Mouse (Mus musculus) embryonic facial prominence, embryonic 11.5 days (tissue): ENCODE measurements around the gene Pgd. TPM values are rescaled to one million over a fixed set of nuclear protein-coding genes. Genes with fewer than 3 reads are reported as not detected.

Experiments used
- ATAC-seq: fragments of 200-750 bp; cut with Nextera tagmentation; replicated peaks from 2 replicates; pipeline ENCODE4 v1.8.0; 2017; ENCODE audit warnings: low read depth; ENCODE audit not compliant: insufficient number of reproducible peaks, low FRiP score, low TSS enrichment
- DNase-seq: peaks from one replicate; pipeline ENCODE4 v3.0.0-alpha.2; 2015; ENCODE audit warnings: low spot score
- H3K27ac ChIP-seq: fragments of 300-500 bp; sonication (generic); replicated peaks from 2 replicates; pipeline ENCODE4 v1.5.1; 2014; ENCODE audit warnings: mild to moderate bottlenecking, low read depth, low read length, control low read depth
- H3K27me3 ChIP-seq: fragments of 300-500 bp; sonication (generic); 2 replicates; pipeline ENCODE4 v1.6.1; 2014; ENCODE audit warnings: mild to moderate bottlenecking, low read length, moderate library complexity, mixed read lengths; ENCODE audit not compliant: control insufficient read depth, insufficient read depth
- H3K36me3 ChIP-seq: fragments of 300-500 bp; sonication (generic); replicated peaks from 2 replicates; pipeline ENCODE4 v1.6.1; 2014; ENCODE audit warnings: low read depth, mild to moderate bottlenecking, low read length, moderate library complexity, mixed read lengths; ENCODE audit not compliant: control insufficient read depth, insufficient read depth
- H3K4me1 ChIP-seq: fragments of 300-500 bp; sonication (generic); 2 replicates; pipeline ENCODE4 v1.6.1; 2014; ENCODE audit warnings: low read length, mixed read lengths; ENCODE audit not compliant: control insufficient read depth, insufficient read depth
- H3K4me2 ChIP-seq: fragments of 300-500 bp; sonication (generic); 2 replicates; pipeline ENCODE4 v1.6.1; 2014; ENCODE audit warnings: low read depth, mild to moderate bottlenecking, control low read depth, low read length, moderate library complexity
- H3K4me3 ChIP-seq: fragments of 300-500 bp; sonication (generic); 2 replicates; pipeline ENCODE4 v1.5.1; 2014; ENCODE audit warnings: low read depth, low read length, control low read depth
- H3K9ac ChIP-seq: fragments of 300-500 bp; sonication (generic); replicated peaks from 2 replicates; pipeline ENCODE4 v1.6.1; 2014; ENCODE audit warnings: mild to moderate bottlenecking, control low read depth, low read length
- H3K9me3 ChIP-seq: fragments of 300-500 bp; sonication (generic); replicated peaks from 2 replicates; pipeline ENCODE4 v1.6.1; 2016; ENCODE audit warnings: mild to moderate bottlenecking, low read length, inconsistent platforms, mixed read lengths; ENCODE audit not compliant: control insufficient read depth
- WGBS: fragments of 180-500 bp; shearing (Covaris S2); extraction: QIAGEN DNeasy Blood & Tissue Kit; methylation state at CpG from one replicate; pipeline ENCODE4 v1.1.7; 2014; 5-methylcytosine and 5-hydroxymethylcytosine counted together
- polyA plus RNA-seq: library from polyadenylated mRNA; unstranded; fragments of >200 nt; fragmentation: Nextera tagmentation; extraction: Ambion mirVana; gene quantifications from 2 replicates; pipeline ENCODE4 v1.2.1, GENCODE M21; 2014

The Pgd gene
- polyA plus RNA-seq, 1 experiment from 2014 or later = 44.5 TPM

GRCm38 (mm10) chr4:149168016-149168415 is 1.4 kb upstream of the Pgd start:
- H3K9me3 ChIP-seq = no peaks in the 10 kb centered on the region
- 56% methylated on average over 2 of the region's 2 CpGs for WGBS
- no peak overlapping the region for H3K4me2 ChIP-seq
- H3K36me3 ChIP-seq = no peaks in the 10 kb centered on the region; the same call in 1 of the 2 replicates
- DNase-seq (no peak), ATAC-seq (no peak)
- no peak overlapping the region for H3K27ac ChIP-seq
- H3K4me1 ChIP-seq = peaks cover 2% of the 10 kb centered on the region; the same call in 1 of the 2 replicates
- no peak overlapping the region for H3K4me3 ChIP-seq
- no peaks in the 10 kb centered on the region for H3K27me3 ChIP-seq
- no peak overlapping the region for H3K9ac ChIP-seq

GRCm38 (mm10) chr4:149166957-149167611 is 513 bp upstream of the Pgd start:
- Histone ChIP-seq H3K36me3 (no peaks in the 10 kb centered on the region; the same call in 1 of the 2 replicates), H3K9me3 (no peaks in the 10 kb centered on the region), H3K4me3 (peak overlapping the region; percentile 93), H3K9ac (peak overlapping the region; percentile 91), H3K4me1 (peaks cover 2% of the 10 kb centered on the region; the same call in 1 of the 2 replicates), H3K27me3 (no peaks in the 10 kb centered on the region), H3K27ac (peak overlapping the region; percentile 70), H3K4me2 (peak overlapping the region; percentile 76)
- ATAC-seq (no peak; the same call in 1 of the 2 replicates), DNase-seq (peak; percentile 42)
- WGBS = 2% methylated on average over 27 of the region's 27 CpGs

GRCm38 (mm10) chr4:149164150-149164549 is 2.4 kb downstream of the Pgd start:
- 60% methylated on average over 5 of the region's 5 CpGs for WGBS
- no peak overlapping the region for H3K4me2 ChIP-seq
- ATAC-seq = no peak
- no peaks in the 10 kb centered on the region; the same call in none of the 2 replicates for H3K36me3 ChIP-seq
- H3K4me3 ChIP-seq = no peak overlapping the region
- peaks cover 2% of the 10 kb centered on the region; the same call in 1 of the 2 replicates for H3K4me1 ChIP-seq
- H3K9me3 ChIP-seq = no peaks in the 10 kb centered on the region
- no peaks in the 10 kb centered on the region for H3K27me3 ChIP-seq
- H3K9ac ChIP-seq = no peak overlapping the region
- no peak for DNase-seq
- no peak overlapping the region for H3K27ac ChIP-seq

- no peak overlapping the region for H3K27ac ChIP-seq
- no peak overlapping the region for H3K9ac ChIP-seq
- no peak for DNase-seq
- H3K4me1 ChIP-seq = peaks cover 2% of the 10 kb centered on the region; the same call in 1 of the 2 replicates
- no peaks in the 10 kb centered on the region; the same call in none of the 2 replicates for H3K36me3 ChIP-seq
- H3K4me3 ChIP-seq = no peak overlapping the region
- ATAC-seq = no peak
- no peaks in the 10 kb centered on the region for H3K9me3 ChIP-seq
- H3K4me2 ChIP-seq = no peak overlapping the region
- WGBS = 63% methylated on average over 1 of the region's 1 CpGs
- no peaks in the 10 kb centered on the region for H3K27me3 ChIP-seq
Measured at GRCm38 (mm10) chr4:149163196-149163595, 3.4 kb downstream of the Pgd start.

GRCm38 (mm10) chr4:149161166-149161565 is 5.4 kb downstream of the Pgd start:
- 88% methylated on average over 6 of the region's 6 CpGs for WGBS
- DNase-seq (no peak), ATAC-seq (no peak)
- H3K4me2 ChIP-seq = no peak overlapping the region
- no peak overlapping the region for H3K27ac ChIP-seq
- no peak overlapping the region for H3K9ac ChIP-seq
- H3K36me3 ChIP-seq = no peaks in the 10 kb centered on the region; the same call in none of the 2 replicates
- H3K4me3 ChIP-seq = no peak overlapping the region
- H3K27me3 ChIP-seq = no peaks in the 10 kb centered on the region
- H3K9me3 ChIP-seq = no peaks in the 10 kb centered on the region
- H3K4me1 ChIP-seq = no peaks in the 10 kb centered on the region

DNA sequence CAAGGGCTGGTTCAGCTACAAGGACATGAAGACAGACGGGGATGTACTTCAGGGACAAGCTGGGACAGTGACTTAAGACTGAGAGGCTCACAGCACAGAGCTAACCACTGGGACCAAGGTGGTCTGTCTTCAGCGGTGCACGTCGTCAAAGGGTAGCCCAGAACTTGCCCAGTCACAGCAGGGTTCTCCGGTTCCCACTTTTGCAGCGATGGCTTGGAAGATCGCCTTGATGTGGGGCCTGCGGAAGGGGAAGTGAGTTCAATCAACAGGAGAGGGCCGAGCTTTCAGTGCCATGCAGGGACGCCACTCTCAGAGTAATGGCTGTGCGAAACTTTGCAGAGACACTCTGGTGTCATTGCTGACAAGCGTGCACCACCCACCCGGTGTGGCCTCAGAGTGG is 6.7 kb downstream of the Pgd start:
- no peak overlapping the region for H3K9ac ChIP-seq
- no peak overlapping the region for H3K4me3 ChIP-seq
- no peak for ATAC-seq
- WGBS = 87% methylated on average over 13 of the region's 13 CpGs
- peaks cover 3% of the 10 kb centered on the region for H3K36me3 ChIP-seq
- no peaks in the 10 kb centered on the region for H3K4me1 ChIP-seq
- no peak overlapping the region for H3K27ac ChIP-seq
- no peaks in the 10 kb centered on the region for H3K27me3 ChIP-seq
- no peaks in the 10 kb centered on the region for H3K9me3 ChIP-seq
- H3K4me2 ChIP-seq = no peak overlapping the region
- DNase-seq = no peak

- 88% methylated on average over 2 of the region's 2 CpGs for WGBS
- Histone ChIP-seq H3K4me3 (no peak overlapping the region), H3K4me2 (no peak overlapping the region), H3K27me3 (no peaks in the 10 kb centered on the region), H3K9me3 (no peaks in the 10 kb centered on the region), H3K9ac (no peak overlapping the region), H3K4me1 (no peaks in the 10 kb centered on the region), H3K27ac (no peak overlapping the region), H3K36me3 (peaks cover 3% of the 10 kb centered on the region)
- DNase-seq (no peak), ATAC-seq (no peak)
Measured at GRCm38 (mm10) chr4:149159203-149159602, 7.4 kb downstream of the Pgd start.

GRCm38 (mm10) chr4:149157415-149157973 is 9.1 kb downstream of the Pgd start:
- H3K4me2 ChIP-seq = no peak overlapping the region
- ATAC-seq = no peak
- H3K27ac ChIP-seq = no peak overlapping the region
- H3K4me1 ChIP-seq = no peaks in the 10 kb centered on the region
- DNase-seq = no peak
- WGBS = 95% methylated on average over 8 of the region's 8 CpGs
- H3K9ac ChIP-seq = no peak overlapping the region
- H3K27me3 ChIP-seq = no peaks in the 10 kb centered on the region
- peaks cover 13% of the 10 kb centered on the region for H3K36me3 ChIP-seq
- no peaks in the 10 kb centered on the region for H3K9me3 ChIP-seq
- no peak overlapping the region for H3K4me3 ChIP-seq
